Mouse (Mus musculus) T-cell, adult 2 months (primary cell): ENCODE data around the gene Adam1b.

Experiments
- DNase-seq: peaks from one replicate; pipeline ENCODE4 v3.0.0; 2022; ENCODE audit warnings: low spot score

Adam1b gene

DNA sequence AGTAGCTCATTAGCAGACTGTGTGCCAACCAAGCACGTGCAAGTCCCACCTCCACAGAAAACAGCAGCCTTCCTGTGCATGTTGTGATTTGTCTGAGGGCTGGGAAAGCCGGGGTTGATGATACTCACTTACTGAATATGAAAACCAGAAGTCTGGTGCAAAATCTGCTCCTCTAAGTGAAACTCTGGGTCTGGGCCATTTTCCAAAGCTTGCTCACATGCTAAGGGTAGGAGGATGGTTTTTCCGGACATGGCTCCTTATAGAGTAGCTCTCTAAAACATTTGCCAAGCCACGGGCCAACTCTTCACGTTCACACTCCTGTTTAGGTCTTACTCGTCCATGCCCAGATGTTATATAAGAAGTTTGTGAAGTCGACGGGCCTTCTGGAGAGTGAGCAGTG lies 9.9 kb downstream of the Adam1b start:
- DNase-seq: no peak

- DNase-seq: no peak
Measured at GRCm38 (mm10) chr5:121484801-121485200, 18.4 kb downstream of the Adam1b start.

DNA sequence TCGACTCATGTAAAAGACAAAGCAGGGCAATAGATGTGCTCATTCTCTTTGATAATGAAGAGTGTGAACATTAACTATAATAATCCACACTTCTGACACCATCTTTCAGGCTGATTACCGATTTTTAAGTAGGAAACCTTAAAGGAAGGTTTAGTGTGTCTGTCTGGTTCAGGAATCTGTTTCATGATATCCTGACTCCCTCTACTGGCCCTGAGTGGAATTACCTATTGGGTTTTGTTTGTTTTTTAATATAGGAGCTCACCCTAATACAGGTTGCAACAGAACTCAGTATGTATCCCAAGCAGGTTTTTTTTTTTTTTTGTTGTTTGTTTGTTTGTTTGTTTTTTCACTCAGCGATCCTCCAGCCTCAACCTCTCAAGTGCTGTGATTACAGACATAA lies 25.6 kb downstream of the Adam1b start:
- peak; percentile 37 for DNase-seq

- no peak for DNase-seq
Measured at GRCm38 (mm10) chr5:121476040-121476439, 27.2 kb downstream of the Adam1b start.

- no peak for DNase-seq
Measured at GRCm38 (mm10) chr5:121474610-121475009, 28.6 kb downstream of the Adam1b start.

GRCm38 (mm10) chr5:121472411-121472810 lies 30.8 kb downstream of the Adam1b start:
- no peak for DNase-seq

- DNase-seq: no peak
Measured at GRCm38 (mm10) chr5:121469566-121469965, 33.7 kb downstream of the Adam1b start.

DNA sequence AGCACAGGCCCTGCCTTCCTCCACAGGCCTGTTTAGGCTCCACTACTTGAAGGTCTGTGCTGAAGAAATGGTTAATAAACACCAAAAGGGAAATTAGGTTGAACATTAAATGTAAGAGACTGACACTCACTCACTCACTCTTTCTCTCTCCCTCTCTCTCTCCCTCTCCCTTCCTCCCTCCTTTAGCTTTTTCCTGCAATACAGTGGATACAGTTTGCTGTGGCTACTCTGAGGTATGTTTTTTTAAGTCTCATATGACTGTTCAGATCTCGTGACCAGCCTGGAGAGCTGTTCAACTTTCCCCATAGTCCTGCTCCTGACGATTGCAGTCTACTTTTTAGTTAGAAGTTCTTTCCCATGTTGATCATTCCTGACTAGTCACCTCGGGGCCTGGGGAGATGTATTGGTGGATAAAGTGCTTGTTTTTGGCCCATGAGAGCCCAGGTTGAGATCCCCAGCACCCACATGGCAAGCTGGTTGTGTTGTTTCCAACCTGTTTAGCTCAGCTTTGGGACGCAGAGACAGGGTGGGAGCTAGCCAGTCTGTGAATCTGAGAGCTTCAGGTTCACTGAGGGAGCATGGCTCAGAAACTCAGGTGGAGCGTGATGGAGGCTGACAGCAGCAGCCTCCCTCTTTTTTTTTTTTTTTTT lies 39.5 kb downstream of the Adam1b start:
- no peak for DNase-seq

GRCm38 (mm10) chr5:121462967-121463366 lies 40.3 kb downstream of the Adam1b start:
- DNase-seq: no peak

GRCm38 (mm10) chr5:121462171-121462502 lies 41.1 kb downstream of the Adam1b start:
- DNase-seq: no peak

DNA sequence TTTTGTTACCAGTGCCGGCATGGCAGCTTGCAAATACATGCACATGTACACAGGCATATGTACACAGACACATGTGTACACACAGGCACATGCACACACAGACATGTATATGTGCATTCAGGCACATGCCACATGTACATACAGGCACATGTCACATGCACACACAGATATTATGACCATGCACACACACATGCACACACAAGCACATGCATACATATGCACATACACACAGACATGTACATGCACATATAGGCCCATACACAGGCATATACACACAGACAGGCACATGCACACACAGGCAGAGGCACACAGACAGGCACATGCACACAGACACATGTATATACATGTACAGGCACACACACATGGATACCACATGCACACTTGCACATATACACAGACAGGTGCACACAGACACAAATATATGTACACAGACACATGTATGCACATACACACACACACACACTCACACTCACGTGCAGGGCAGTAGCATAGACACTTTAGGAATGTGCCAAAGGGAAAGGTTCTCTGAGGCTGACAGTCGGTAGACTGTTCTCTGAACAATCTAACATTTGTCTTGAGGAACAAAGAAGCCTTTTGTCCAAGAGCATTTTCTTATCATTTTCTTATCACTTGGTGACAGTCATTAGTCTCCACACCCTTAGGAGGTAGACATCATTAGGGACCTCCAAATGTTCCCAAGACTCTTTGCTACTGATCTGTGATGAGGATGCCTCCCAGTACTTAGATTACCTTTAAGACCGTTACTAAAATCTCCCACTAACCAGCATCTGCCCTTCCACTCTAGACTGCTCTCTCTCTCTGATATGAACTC lies 41.7 kb downstream of the Adam1b start:
- no peak for DNase-seq

DNA sequence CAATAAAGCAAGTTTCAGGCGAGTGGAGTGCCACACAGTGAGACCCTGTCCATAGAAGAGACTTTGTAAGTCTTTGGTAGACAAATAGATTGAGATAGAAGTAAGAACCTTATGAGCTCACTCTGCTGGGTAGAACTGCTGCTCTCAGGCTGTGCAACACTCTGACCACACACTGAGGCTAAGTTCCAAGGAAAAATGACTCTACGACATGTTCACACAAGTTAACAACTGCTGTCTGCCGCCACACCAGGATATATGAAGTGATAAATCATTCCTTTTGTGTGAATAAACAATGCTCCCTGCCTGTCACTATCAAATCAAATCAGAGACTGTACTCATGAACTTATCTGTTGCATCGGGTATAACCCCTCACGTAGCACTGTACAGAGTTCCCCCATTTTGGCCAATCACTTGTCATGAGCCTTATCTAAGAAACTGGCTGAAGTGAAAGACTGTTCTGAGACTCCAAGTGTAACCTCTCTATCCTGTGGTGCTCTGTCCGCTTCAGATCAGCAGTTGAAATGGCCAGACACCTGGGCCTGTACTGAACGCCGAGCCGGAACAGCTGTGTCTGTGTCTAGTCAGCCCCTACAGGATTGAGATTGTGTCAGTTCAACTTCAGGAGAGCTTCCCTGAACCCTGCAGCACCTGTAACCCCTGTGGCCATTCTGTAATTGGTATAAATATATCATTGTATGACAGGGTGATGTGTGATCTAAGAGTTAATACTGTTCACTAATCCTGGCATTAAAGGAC lies 47.5 kb downstream of the Adam1b start:
- DNase-seq: no peak

DNA sequence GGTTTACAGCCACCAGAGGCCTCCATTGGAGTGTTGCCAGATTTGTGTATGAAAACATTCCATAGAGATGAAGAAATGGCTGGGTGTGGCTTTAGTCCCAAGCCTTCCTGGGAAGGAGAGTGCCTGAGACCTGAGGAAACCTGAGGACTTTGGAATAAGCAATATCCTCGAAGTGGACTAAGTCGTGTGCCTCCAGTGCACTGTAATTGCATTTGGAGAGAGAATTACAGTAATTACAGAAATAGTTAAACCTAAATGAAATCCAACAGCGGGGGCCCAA lies 48.8 kb downstream of the Adam1b start:
- no peak for DNase-seq

DNA sequence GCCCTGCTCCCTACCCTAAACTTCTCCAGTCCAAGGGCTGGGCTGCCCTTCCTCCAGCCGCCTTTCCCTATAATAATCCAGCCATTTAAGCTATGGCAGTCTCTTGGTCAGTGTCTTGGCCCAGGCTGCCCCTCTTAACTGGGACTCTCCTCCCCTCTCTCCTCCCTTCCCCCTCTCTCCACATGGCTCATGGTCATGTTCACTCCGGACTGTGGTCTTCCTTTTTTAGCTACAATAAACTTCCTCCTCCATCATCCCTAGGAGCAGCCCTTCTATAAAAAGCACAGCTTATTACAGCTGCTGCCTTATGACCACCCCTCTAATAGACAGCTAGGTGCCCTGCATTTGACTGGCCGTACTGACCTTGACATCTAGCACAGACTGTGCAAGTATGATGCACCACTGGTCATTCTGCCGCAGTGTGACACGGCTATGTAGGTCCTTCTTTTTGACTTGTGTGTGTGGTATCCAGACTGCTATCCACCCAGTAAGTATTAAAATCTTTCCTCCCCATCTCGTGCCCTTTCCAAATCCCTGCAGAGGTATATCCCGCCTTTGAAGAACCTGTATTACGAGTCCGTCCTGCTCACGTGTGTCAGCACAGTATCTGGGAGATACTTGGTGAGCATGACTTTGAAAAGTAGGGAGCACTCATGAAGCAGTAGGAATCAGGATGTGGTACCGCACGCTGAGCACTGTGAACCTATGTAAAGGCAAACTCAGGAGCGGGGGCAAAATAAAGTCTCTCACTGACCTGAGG lies 49.3 kb downstream of the Adam1b start:
- DNase-seq: no peak

GRCm38 (mm10) chr5:121452906-121453305 lies 50.3 kb downstream of the Adam1b start:
- no peak for DNase-seq

- peak; percentile 99 for DNase-seq
Measured at GRCm38 (mm10) chr5:121452026-121452869, 51.0 kb downstream of the Adam1b start, which contains the start of gene Erp29. TSS of gene Erp29 (minus strand) at chr5:121452506.

DNA sequence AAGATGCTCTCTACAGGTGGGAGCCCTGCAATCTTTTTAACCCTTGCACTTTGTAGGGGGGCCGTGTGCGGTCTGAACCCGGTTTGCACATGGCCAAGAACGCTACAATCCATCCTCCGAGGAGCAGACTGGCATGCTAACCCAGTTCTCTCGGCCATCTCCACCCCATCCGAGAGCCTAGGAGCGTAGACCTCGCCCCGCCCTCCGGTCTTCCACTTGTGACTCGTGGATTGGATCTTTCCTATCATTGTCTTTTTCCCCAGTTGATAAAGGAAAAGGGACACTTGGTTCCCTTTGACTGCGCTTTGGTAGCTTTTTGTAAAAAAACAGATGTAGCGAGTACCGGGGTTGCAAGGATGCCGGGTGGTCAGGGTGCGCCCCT lies 51.6 kb downstream of the Adam1b start, which contains the start of gene Tmem116:
TSS of gene Tmem116 (plus strand) at position 250 of the 382 bp plus-strand sequence.
- no peak for DNase-seq

GRCm38 (mm10) chr5:121451203-121451602 lies 52.0 kb downstream of the Adam1b start:
- DNase-seq: no peak

DNA sequence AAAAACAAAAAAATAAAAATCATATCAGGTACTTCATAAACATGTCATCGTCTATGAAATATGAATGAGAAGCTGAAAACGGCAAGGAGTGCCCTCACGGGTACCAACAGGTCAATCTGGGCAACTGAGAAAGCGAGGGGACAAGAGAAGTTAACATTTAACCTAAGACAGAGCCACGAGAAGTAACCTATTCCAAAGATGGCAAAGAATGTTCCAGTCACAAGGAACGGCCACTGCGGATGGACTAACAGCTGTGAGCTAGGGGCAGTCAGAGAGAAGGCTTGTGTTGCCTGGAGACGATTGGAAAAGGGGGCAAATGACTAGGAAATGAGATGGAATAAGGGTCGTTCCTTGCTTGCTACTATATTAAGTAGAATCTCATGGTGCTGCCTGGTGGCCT lies 52.8 kb downstream of the Adam1b start:
- no peak for DNase-seq
